Mouse (Mus musculus) layer of hippocampus, adult 18-20 months (tissue): ENCODE data around the gene Fam163b. TPM values are rescaled to one million over a fixed set of nuclear protein-coding genes. Genes with fewer than 3 reads are reported as not detected.

Experiments
- total RNA-seq, 2 experiments: library from RNA; stranded (reverse); gene quantifications; 2 replicates each; pipeline ENCODE4 v1.2.3; 2021

The Fam163b gene
- total RNA-seq, 2 experiments from 2014 or later = 118 to 119 TPM

Other genes with a start within 250 kb of the Fam163b start
- 10 to 100 TPM; 26.4 to 29.0 TPM for gene Surf6, start 239.6 kb downstream of the Fam163b start, total RNA-seq
- 10 to 100 TPM; 47.5 to 50.1 TPM for gene Med22, start 231.8 kb downstream of the Fam163b start, total RNA-seq
- 100 to 1,000 TPM; 253 to 258 TPM for gene Rpl7a, start 231.7 kb downstream of the Fam163b start, total RNA-seq
- gene Surf2, start 226.1 kb downstream of the Fam163b start, total RNA-seq = 10 to 100 TPM; 34.2 to 36.5 TPM
- 100 to 1,000 TPM; 109 to 111 TPM for gene Surf1, start 226.0 kb downstream of the Fam163b start, total RNA-seq
- gene Surf4, start 208.6 kb downstream of the Fam163b start, total RNA-seq = 10 to 100 TPM; 52.0 to 56.2 TPM
- under 1 TPM; 0.15 to 0.30 TPM for gene Stkld1, start 208.4 kb downstream of the Fam163b start, total RNA-seq
- gene Rexo4, start 178.1 kb downstream of the Fam163b start, total RNA-seq = 10 to 100 TPM; 59.0 to 63.7 TPM
- gene Adamts13, start 169.1 kb downstream of the Fam163b start, total RNA-seq = 1 to 10 TPM; 1.0 to 1.4 TPM
- 10 to 100 TPM; 39.3 to 43.6 TPM for gene Cacfd1, start 132.6 kb downstream of the Fam163b start, total RNA-seq
- gene Slc2a6, start 114.5 kb downstream of the Fam163b start, total RNA-seq = 10 to 100 TPM; 31.7 to 34.6 TPM
- under 1 TPM; 0.69 to 0.91 TPM for gene Mymk, start 70.3 kb downstream of the Fam163b start, total RNA-seq
- gene Adamtsl2, start 63.1 kb downstream of the Fam163b start, total RNA-seq = 10 to 100 TPM; 13.2 to 13.7 TPM
- under 1 TPM; 0.25 to 0.27 TPM for gene Dbh, start 22.7 kb upstream of the Fam163b start, total RNA-seq
- 1 to 10 TPM; 8.4 to 9.9 TPM for gene Sardh, start 105.8 kb upstream of the Fam163b start, total RNA-seq